Mouse (Mus musculus) embryonic facial prominence, embryonic 13.5 days (tissue): ENCODE measurements around the gene Map1b. TPM values are rescaled to one million over a fixed set of nuclear protein-coding genes. Genes with fewer than 3 reads are reported as not detected.

ENCODE experiments used
- ATAC-seq: fragments of 200-750 bp; cut with Nextera tagmentation; 2 replicates; pipeline ENCODE4 v1.8.0; 2017; ENCODE audit warnings: low read depth; ENCODE audit not compliant: insufficient number of reproducible peaks, insufficient read depth, low FRiP score, low TSS enrichment
- H3K27ac ChIP-seq: fragments of 300-500 bp; sonication (generic); 2 replicates; pipeline ENCODE4 v1.5.1; 2015; ENCODE audit warnings: moderate library complexity, mild to moderate bottlenecking, inconsistent platforms
- H3K27me3 ChIP-seq: fragments of 300-500 bp; sonication (generic); 2 replicates; pipeline ENCODE4 v1.6.1; 2015; ENCODE audit warnings: mild to moderate bottlenecking, inconsistent platforms
- H3K36me3 ChIP-seq: fragments of 300-500 bp; sonication (generic); 2 replicates; pipeline ENCODE4 v1.6.1; 2015; ENCODE audit warnings: mild to moderate bottlenecking, inconsistent platforms
- H3K4me1 ChIP-seq: fragments of 300-500 bp; sonication (generic); 2 replicates; pipeline ENCODE4 v1.6.1; 2015; ENCODE audit warnings: inconsistent platforms
- H3K4me2 ChIP-seq: fragments of 300-500 bp; sonication (generic); 2 replicates; pipeline ENCODE4 v1.6.1; 2015; ENCODE audit warnings: moderate library complexity, mild to moderate bottlenecking, inconsistent platforms
- H3K4me3 ChIP-seq: fragments of 300-500 bp; sonication (generic); 2 replicates; pipeline ENCODE4 v1.5.1; 2015; ENCODE audit warnings: mild to moderate bottlenecking, inconsistent platforms
- H3K9ac ChIP-seq: fragments of 300-500 bp; sonication (generic); 2 replicates; pipeline ENCODE4 v1.6.1; 2015; ENCODE audit warnings: mild to moderate bottlenecking, inconsistent platforms
- H3K9me3 ChIP-seq: fragments of 300-500 bp; sonication (generic); 2 replicates; pipeline ENCODE4 v1.6.1; 2016; ENCODE audit warnings: inconsistent platforms
- WGBS: fragments of 180-500 bp; shearing (Covaris S2); methylation state at CpG from one replicate; pipeline ENCODE4 v1.1.7; 2015; ENCODE audit warnings: mixed read lengths; 5-methylcytosine and 5-hydroxymethylcytosine counted together
- polyA plus RNA-seq: library from polyadenylated mRNA; unstranded; fragments of >200 nt; fragmentation: Nextera tagmentation; extraction: Ambion mirVana; gene quantifications from 2 replicates; pipeline ENCODE4 v1.2.1, GENCODE M21; 2015

Map1b gene
- polyA plus RNA-seq, 1 experiment from 2014 or later, result 176 TPM

DNA sequence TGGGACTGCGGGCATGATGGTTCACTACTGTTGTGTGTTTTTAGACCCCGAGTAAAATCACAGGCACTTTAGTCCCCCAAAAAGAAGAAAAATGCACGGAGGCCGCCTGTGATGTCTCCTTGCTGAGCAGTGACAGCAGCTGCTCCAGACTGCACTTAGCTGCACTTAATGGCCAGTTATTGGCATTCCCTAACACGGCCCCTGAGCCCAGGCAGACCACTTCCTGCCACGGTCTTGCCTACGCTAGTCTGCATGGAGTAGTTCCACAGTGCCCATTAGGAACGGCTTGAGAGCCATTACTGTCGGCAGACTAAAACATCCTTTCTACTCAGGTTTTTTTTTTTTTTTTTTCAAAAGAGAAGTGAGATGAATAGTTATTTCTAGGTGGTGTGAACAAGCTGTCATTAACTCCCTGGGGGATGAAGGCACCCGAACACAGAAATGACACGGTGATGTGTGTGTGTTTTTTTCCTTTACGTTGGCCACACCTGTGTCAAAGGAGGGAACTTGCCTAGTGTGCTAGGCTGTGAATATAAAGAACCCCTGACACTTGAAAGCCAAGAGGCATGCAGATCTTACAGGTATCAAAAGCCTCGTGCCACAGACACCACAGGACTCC is 14.1 kb downstream of the Map1b start:
- H3K9me3 ChIP-seq, result no peaks in the 10 kb centered on the region
- H3K9ac ChIP-seq, result no peak overlapping the region
- H3K36me3 ChIP-seq, result no peaks in the 10 kb centered on the region
- ATAC-seq, result no peak
- H3K4me1 ChIP-seq, result peaks cover 64% of the 10 kb centered on the region
- no peaks in the 10 kb centered on the region for H3K27me3 ChIP-seq
- H3K4me2 ChIP-seq, result no peak overlapping the region
- H3K4me3 ChIP-seq, result no peak overlapping the region
- H3K27ac ChIP-seq, result no peak overlapping the region
- 59% methylated on average over 13 of the region's 13 CpGs for WGBS

DNA sequence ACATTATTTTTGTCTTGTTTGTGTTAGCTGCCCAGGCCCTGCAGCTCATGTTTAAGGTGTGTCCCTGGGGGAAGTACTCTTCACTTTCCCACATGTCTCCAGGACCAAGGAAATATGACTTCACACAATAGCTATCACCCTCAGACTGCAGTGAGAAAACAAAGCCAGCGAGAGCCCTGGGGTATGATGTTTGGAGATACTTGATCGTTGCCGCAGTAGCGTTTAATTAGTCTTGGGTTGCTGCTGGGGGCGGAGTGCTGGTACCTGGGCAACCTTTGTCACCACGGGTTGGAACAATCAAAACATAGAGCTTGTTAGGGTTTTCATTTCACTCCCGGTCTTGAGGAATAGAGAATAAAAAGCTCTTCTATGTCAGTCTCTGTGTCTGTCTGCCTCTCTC is 14.9 kb downstream of the Map1b start:
- H3K36me3 ChIP-seq, result no peaks in the 10 kb centered on the region
- no peak overlapping the region for H3K4me3 ChIP-seq
- WGBS, result 35% methylated on average over 7 of the region's 7 CpGs
- no peak overlapping the region for H3K4me2 ChIP-seq
- 0 out of 2 replicates have a peak overlapping the region, but pooled peaks have one; percentile 33 for H3K27ac ChIP-seq
- H3K9me3 ChIP-seq, result no peaks in the 10 kb centered on the region
- peaks cover 56% of the 10 kb centered on the region for H3K4me1 ChIP-seq
- 0 out of 2 replicates have a peak overlapping the region, but pooled peaks have one; percentile 4 for H3K9ac ChIP-seq
- no peaks in the 10 kb centered on the region for H3K27me3 ChIP-seq
- no peak for ATAC-seq

DNA sequence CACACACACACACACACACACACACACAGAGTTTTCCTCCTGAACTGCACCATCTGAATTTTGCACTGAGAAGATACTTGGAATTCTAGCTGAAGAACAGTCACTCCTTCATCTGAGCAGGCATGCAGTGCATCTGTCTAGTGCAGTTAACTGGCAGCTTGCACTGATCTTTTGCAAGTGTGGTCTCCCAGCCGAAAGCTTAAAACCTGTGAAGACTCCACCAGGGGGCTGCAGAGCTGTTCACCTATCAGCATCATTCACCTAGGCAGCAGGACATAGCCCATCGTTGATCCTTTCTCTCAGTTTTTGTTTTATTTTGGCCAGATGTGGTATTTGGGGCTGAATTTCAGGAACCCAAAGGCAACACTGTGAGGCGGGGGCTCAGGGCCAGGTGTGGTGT is 15.7 kb downstream of the Map1b start:
- 0 out of 2 replicates have a peak overlapping the region, but pooled peaks have one; percentile 4 for H3K9ac ChIP-seq
- 56% methylated on average over 3 of the region's 3 CpGs for WGBS
- no peaks in the 10 kb centered on the region for H3K36me3 ChIP-seq
- H3K4me3 ChIP-seq, result no peak overlapping the region
- H3K27ac ChIP-seq, result peak overlapping the region; percentile 33; the same call in 1 of the 2 replicates
- no peak overlapping the region for H3K4me2 ChIP-seq
- H3K9me3 ChIP-seq, result no peaks in the 10 kb centered on the region
- H3K27me3 ChIP-seq, result no peaks in the 10 kb centered on the region
- H3K4me1 ChIP-seq, result peaks cover 48% of the 10 kb centered on the region
- no peak for ATAC-seq

DNA sequence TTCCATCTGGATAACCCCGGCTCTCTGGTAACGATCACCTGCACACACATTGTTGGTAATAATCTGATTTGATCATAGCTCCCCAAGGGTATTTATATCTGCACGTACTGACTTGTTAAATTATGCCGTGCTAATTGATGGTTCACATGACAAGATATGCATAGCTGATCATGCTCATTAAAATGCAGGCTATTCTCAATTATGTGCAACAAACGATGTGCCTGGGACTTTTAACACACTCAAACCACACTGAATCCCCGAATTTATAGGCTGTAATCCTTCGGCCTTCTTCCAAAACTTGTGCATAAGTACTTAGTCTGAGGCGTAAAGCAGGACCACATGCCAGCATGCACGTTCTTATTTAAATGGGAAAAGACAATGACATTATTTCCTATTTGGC is 16.6 kb downstream of the Map1b start:
- Histone ChIP-seq H3K4me2 (no peak overlapping the region), H3K9ac (no peak overlapping the region), H3K9me3 (no peaks in the 10 kb centered on the region), H3K36me3 (no peaks in the 10 kb centered on the region), H3K27me3 (no peaks in the 10 kb centered on the region), H3K4me1 (peaks cover 46% of the 10 kb centered on the region), H3K27ac (no peak overlapping the region), H3K4me3 (no peak overlapping the region)
- no peak for ATAC-seq
- WGBS, result 83% methylated on average over 9 of the region's 9 CpGs

DNA sequence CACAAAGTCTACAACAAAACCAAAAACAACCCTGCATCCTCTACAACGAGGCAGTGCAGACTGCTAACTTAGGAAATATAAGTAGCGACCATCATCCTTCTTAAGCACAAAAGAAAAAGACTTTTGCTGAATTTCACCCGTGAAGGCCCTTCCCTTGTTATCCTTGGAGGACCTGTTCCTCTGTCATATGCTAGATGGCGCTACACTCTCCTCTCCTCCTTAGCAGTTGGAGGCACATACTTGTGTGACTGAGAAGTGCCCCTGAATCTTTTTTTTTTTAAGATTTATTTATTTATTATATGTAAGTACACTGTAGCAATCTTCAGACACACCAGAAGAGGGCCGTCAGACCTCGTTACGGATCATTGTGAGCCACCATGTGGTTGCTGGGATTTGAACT is 20.2 kb downstream of the Map1b start:
- WGBS, result 86% methylated on average over 7 of the region's 7 CpGs
- Histone ChIP-seq H3K4me2 (no peak overlapping the region), H3K27ac (no peak overlapping the region), H3K27me3 (no peaks in the 10 kb centered on the region), H3K4me1 (peaks cover 28% of the 10 kb centered on the region), H3K36me3 (no peaks in the 10 kb centered on the region), H3K4me3 (no peak overlapping the region), H3K9ac (no peak overlapping the region), H3K9me3 (no peaks in the 10 kb centered on the region)
- no peak for ATAC-seq

DNA sequence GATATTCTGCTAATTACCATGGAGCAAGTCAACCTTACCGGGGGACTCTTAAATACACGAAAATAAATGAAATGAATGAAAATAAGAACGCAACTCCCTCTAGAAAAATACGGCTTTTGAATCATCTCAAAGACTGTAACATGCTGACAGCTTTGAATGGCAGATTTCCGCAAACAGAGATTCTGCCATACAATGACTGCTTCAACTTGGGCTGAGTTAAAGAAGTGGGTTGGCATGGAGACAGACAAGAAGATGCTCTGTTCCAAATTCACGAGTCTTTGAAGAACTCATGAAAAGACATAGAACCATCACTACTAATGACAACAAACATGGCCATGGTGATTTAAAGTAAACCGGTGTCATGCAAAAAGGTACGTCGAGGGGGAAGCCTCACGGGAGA is 21.9 kb downstream of the Map1b start:
- 85% methylated on average over 10 of the region's 10 CpGs for WGBS

DNA sequence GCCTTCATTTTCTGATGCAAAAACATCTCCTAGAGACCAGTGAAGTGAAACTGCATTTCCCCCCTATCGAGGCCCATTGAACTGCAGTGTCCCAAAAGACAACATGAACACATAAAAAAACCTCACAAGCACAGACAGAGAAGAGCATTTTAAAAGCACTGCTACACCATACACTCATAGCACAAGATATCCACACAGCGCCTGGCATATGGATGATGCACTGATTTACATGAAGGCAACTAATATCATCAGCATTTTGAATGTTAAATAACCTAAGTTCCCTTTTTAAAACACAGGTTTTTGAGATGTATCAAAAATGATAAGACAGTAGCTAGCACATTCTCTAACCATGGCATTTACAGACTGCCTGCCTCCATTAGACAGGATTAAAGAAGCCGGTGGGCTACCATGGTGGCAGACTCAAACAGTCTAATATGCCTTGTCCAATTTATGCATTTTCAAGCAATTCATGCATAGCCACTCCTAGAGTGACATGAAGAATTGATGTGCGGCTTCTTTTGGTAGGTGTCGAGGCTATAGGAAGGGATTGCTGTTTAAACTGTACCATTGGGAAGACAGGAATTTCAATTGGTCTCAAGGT is 22.9 kb downstream of the Map1b start:
- H3K9me3 ChIP-seq, result no peaks in the 10 kb centered on the region
- ATAC-seq, result no peak
- peaks cover 6% of the 10 kb centered on the region; the same call in 1 of the 2 replicates for H3K36me3 ChIP-seq
- no peak overlapping the region for H3K4me2 ChIP-seq
- H3K4me3 ChIP-seq, result no peak overlapping the region
- H3K27me3 ChIP-seq, result no peaks in the 10 kb centered on the region
- H3K9ac ChIP-seq, result no peak overlapping the region
- H3K4me1 ChIP-seq, result peaks cover 16% of the 10 kb centered on the region
- WGBS, result 81% methylated on average over 5 of the region's 5 CpGs
- H3K27ac ChIP-seq, result no peak overlapping the region

More for the DNA sequence above, 21.9 kb downstream of the Map1b start:
- Histone ChIP-seq H3K4me2 (no peak overlapping the region), H3K27ac (no peak overlapping the region), H3K4me1 (peaks cover 16% of the 10 kb centered on the region), H3K9ac (no peak overlapping the region), H3K36me3 (peaks cover 6% of the 10 kb centered on the region; the same call in 1 of the 2 replicates), H3K27me3 (no peaks in the 10 kb centered on the region), H3K4me3 (no peak overlapping the region), H3K9me3 (no peaks in the 10 kb centered on the region)
- ATAC-seq, result no peak

DNA sequence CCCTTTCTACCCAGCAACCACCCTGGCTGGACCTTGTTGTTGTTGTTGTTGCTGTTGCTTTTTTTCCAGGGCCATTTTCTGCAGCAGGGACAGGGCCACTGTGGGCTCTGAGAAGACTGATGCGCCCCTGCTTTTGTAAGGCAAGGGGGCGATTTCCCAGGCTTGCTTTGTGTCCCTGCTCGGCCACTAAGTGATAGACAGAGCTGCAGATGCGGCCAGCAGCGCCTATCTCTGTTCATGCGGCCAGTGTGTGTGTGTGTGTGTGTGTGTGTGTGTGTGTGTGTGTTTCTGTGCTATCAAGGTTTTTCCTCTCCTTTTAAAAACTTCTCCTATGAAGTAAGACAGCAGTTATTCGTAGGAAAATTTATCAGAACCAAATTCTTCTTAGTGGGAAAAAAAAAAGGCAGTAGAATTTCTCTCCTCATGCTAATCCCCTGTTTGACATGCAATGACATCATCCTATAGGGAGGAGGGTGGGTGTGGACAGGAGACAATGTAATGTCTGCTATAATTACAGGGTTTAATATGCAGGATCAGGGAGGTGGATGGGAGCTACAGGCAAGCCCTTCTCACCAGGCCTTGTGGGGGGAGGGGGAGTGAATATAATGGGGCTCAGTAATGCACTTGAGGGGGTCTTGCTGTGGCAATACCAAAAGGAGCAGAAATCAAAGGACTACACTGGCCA is 23.6 kb downstream of the Map1b start:
- no peak overlapping the region for H3K4me3 ChIP-seq
- no peaks in the 10 kb centered on the region for H3K27me3 ChIP-seq
- no peak overlapping the region for H3K27ac ChIP-seq
- H3K4me2 ChIP-seq, result no peak overlapping the region
- H3K9me3 ChIP-seq, result no peaks in the 10 kb centered on the region
- no peak overlapping the region for H3K9ac ChIP-seq
- peaks cover 6% of the 10 kb centered on the region; the same call in 1 of the 2 replicates for H3K36me3 ChIP-seq
- WGBS, result 56% methylated on average over 7 of the region's 7 CpGs
- 0 out of 2 replicates have a peak, but pooled peaks have one; percentile 37 for ATAC-seq
- H3K4me1 ChIP-seq, result peaks cover 12% of the 10 kb centered on the region

DNA sequence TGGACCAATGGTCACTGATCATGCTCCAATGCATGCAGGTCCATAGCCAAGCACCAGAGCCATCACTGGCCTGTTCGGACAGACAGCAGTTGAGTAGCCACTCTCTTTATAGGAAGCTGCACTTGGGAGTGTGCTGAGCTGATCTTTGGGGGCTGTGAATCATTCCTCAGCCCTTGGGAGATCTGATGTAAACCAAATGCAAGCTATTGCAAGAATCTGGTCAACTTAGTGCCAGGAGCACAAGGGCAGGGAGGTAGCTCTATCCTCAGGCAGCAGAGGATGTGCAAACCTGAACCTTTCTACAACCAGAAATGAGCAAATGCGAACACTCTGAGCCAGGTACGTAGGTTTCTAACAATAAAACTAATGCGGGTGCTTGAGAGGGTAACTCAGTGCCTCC is 26.3 kb downstream of the Map1b start:
- no peak overlapping the region for H3K4me3 ChIP-seq
- peaks cover 21% of the 10 kb centered on the region for H3K4me1 ChIP-seq
- no peaks in the 10 kb centered on the region for H3K27me3 ChIP-seq
- peaks cover 6% of the 10 kb centered on the region; the same call in 1 of the 2 replicates for H3K36me3 ChIP-seq
- H3K27ac ChIP-seq, result no peak overlapping the region
- no peak overlapping the region for H3K9ac ChIP-seq
- 95% methylated on average over 4 of the region's 4 CpGs for WGBS
- no peak overlapping the region for H3K4me2 ChIP-seq
- no peaks in the 10 kb centered on the region for H3K9me3 ChIP-seq
- no peak for ATAC-seq

DNA sequence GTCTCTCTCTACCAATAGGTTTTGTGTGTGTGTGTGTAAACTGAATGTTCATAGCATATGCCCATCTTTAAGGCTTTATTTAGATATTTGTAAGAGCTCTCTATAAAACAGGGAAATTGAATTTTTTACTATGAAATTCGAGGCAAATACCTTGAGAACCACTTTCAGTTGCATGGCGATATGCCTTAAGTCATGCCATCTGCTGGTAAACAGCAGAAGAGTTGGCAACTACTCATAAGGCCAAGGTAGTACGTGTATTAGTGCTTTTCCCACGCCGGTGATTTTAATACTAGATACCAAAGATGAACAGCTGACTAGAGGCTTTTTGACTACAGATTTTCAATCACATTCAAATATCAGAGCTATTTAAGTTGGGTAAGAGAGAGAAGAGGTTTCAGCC is 27.2 kb downstream of the Map1b start:
- Histone ChIP-seq H3K36me3 (peaks cover 6% of the 10 kb centered on the region; the same call in 1 of the 2 replicates), H3K27me3 (no peaks in the 10 kb centered on the region), H3K4me1 (peaks cover 24% of the 10 kb centered on the region), H3K4me2 (no peak overlapping the region), H3K27ac (no peak overlapping the region), H3K9me3 (no peaks in the 10 kb centered on the region), H3K4me3 (no peak overlapping the region), H3K9ac (no peak overlapping the region)
- 87% methylated on average over 5 of the region's 5 CpGs for WGBS
- no peak for ATAC-seq

DNA sequence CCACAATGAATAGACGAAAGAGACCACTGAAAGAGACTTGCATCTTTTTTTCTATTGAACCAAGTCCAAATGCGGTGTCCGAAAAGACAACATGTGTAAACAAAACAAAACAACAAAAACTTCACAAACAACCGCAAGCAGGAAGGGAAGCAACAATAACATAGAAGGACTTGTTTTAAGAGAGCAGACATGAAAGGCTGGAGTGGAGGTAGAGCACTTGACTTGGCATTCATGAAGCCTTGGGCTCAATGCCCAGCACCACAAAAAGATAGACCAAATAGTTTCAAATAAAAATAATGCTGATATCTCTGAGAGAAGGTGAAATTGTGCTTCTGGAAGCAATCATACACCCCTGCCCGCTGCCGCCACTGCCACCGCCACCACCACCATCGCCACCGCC is 30.5 kb downstream of the Map1b start:
- H3K27me3 ChIP-seq, result no peaks in the 10 kb centered on the region
- no peak overlapping the region for H3K9ac ChIP-seq
- H3K9me3 ChIP-seq, result no peaks in the 10 kb centered on the region
- H3K4me1 ChIP-seq, result peaks cover 30% of the 10 kb centered on the region
- 95% methylated on average over 9 of the region's 9 CpGs for WGBS
- peaks cover 6% of the 10 kb centered on the region; the same call in 1 of the 2 replicates for H3K36me3 ChIP-seq
- H3K4me2 ChIP-seq, result no peak overlapping the region
- H3K4me3 ChIP-seq, result no peak overlapping the region
- H3K27ac ChIP-seq, result no peak overlapping the region; the same call in 1 of the 2 replicates
- no peak for ATAC-seq
